Mouse (Mus musculus) induced T-regulatory cell, adult 2 months (primary cell): ENCODE results near the gene Emp1.

ENCODE experiments used
- DNase-seq: peaks from one replicate; pipeline ENCODE4 v3.0.0-alpha.2; 2012; ENCODE audit warnings: low read depth

Emp1 gene

DNA sequence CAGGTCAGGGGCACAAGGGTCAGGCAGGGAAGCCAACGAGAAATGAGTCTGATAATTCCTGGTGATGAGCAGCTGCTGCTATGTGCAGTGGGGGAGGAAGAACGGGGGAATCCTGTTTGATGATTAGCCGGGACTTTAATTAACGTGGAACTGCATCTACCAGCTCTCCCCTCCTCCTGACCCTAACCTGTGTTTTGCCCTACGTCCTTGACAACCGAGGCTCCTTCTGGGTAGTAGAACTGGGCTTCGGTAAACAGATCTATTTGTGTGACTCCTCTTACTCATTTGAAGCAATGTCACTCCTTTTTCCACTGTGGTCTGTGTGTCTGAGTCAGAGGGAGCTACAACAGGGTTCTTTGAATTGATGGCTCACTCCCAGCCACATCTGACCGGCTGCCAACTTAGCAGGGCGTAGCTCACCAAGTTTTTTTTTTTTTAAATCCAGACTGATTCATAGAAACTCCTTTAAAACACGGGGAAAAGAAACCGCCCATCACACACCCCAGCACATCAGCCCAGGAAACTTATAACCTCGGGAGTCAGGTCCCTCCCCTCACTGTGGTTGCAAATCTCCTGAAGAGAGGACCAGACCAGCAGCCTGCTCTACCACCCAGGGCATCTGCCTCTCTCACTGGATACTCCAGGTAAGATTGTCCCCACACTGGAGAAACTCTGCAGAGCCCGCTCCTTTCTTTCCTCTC, at the start of gene Emp1:
Emp1 (plus strand) TSS at position 87 of the 701 bp plus-strand sequence.
- peak; percentile 81 for DNase-seq

DNA sequence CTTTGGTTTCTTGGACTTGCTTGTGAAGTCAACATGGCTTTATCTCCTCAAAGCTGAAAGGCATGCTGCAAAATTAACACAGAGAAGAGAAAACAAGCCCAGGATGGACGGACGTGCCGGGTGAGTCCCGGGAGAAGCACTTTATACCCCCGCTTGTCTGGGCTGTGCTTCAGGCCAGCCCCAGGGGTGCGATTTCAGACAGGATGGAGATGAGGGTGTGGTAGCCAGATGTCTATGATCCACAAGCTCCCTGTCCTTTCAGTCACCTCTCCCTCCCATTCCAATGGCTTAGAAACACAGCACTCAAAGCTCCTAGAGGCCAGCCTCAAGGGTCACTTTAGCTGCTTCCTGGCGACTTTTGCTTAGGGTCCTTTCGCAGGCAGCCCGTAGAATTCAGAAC, 48.4 kb upstream of the Emp1 start:
- no peak for DNase-seq

DNA sequence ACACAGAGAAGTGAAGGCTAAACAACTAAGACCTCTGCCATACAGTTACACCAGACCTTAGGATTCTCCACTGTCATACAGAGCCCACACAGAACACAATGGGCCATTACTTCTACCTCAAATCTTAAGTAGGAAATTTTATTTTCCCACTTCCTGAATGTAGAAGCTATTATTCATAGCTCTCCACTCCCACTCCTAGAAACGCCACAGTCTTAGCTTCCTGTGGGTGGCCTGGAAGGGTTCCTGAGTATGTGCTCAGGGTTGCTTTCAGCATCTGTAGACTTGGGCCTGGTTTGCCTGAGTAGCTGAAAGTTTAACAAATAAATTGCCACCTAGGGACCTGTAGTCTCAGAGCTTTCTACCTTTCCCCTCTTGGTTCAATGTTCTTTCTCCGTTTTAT, 46.2 kb upstream of the Emp1 start:
- no peak for DNase-seq

DNA sequence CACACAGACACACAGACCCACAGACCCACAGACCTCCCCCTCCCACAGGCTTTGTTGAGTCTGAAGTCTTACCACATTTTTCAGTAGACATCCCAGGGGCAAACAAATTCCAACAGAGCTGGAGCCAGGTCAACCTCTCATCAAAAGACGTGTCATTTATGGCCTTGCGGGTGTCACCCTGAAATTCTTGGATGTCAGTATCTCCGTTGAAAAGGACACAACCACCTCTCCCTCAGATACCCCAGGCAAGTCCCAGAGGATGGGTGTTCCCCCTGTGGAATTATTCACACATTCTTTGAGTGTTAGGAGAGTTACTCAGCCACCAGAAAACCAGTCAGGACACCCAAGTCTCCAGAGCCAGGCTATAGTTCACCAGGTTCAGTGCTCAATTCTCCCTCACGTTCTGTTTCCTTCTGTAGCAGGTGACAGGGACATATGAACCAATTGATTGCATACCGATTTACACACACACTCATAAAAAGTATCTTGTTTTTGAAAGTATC, 42.9 kb upstream of the Emp1 start:
- DNase-seq: no peak

DNA sequence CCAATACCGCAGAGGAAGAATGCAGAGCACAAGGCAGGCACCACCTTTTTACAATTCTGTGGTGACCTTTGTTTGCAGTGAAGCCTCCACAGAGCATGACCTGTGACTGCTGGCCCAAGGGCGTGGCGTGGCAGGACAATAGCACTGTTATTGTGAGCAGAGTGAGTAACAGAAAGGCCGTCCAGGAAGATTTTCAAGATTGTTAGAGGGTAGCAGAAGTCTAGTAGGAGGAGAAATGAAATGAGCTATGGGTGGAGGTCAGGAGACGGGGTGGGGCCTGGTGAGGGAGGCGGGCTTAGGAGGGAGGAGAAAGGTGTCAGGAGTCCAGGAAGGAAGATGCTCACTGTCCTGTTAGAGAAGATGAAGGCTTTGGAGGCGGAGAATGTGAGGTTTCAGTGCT, 39.6 kb upstream of the Emp1 start:
- peak; percentile 12 for DNase-seq

DNA sequence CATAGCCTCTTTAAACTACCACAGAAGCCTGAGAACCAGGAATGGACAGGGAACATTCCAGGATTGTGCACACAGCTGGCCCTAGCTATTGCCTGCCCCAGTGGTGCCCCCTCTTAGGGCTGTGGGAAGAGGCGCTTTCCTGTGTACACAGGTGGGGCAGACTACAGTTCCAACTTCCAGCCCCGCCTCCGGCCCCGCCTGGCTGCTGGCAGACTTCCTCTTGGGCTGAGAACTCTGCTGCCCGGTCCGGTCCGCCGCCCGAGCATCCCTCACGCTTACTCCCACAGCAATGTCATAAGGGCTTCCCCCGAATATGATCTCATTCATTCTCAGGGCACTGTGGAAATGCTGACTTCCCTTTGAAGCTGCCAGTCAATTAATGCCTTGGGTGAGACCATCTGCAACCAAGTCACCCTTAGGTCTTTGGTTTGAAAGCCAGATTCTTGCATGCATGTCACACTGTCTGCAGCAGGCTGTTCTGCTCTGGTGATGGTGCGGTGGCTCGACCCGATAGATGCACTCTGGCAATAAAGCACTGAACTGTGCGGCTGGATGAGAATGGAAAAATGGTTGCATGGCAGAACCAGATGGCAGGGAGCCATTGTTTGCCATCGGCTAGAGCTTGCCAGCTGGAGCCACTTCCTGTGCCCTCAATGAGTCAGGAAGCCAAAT, 38.9 kb upstream of the Emp1 start:
- peak; percentile 44 for DNase-seq

DNA sequence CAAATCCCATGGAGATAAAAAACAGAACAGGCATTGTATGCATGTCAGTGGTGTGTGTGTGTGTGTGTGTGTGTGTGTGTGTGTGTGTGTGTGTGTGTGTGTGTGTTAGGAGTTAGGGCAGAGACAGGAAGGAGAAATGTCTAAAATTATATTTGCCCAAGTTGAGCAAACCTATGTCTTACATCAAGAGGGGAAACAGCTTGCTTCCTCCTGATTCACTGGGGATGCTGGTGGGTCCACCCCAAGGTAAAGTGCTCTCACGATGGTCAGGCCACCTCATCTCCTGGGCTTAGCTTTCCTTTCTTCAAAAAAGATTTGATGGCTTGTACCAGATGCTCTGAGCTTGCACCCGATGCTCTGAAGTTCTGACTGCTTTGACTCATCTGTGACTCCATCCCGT, 38.2 kb upstream of the Emp1 start:
- no peak for DNase-seq

DNA sequence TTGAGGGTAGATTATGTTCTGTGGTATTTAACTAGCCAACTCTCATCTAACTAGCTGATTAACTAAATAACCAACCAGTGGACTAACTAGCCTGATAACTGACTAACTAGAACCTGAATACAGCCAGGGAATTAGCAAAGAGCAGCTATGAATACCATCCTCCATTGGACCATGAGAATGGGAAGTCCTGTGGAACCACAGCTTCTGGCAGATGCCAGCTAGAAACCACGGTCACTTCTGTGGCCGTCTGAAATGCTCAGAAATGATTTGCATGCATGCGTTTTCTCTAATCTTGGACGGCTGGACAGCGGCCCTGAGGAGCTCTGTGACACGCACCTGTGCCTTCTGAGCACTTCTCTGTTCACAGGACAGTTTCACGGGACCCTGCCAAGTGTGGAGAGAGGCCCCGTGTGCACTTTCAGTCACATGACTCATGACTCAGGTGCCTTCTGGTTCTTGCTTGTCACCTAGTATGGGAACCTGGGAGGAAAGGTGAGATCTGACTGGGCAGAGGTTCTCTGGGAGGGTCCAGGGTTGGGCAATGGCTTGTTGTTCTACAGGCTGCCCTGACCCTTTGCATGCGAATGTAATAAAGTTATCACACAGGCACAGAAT, 37.6 kb upstream of the Emp1 start:
- DNase-seq: peak; percentile 7

DNA sequence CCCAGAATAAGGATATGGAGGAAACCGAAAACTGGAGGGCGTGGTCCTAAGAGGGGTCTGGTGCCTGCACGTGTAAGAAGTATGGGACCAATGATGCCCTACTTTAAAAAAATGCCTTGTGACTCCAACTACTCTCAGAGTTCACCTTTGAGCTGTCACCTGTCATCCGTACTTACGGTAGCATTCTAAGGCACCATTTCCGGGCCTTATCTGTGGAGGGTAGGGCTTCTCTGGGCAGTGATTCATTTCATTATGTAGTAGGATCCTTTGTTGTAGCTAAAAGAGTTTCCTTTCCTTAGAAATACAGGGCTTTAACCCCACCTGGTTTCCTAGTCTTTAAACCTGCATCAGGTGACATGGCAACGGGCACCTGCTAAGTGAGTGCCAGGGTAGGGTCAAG, 35.5 kb upstream of the Emp1 start:
- no peak for DNase-seq

DNA sequence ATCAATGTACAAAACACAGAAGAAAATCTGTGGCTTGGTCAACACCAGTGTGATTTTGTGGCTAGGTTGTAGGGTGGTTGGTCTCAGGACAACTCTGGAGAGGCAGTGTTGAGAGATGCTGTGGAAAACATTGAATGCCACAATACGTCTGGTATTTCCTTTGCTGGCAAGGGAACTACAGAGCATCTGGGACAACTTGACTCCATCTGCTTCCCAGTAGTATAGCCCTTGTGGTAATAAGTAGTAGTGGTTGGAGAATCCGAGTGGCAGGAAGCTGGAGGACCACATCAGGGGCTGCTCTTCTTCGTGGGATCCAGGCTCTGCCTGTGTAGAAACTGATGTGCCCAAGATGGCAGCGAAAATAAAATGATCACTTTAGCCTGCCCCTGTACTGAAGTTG, 30.4 kb upstream of the Emp1 start:
- no peak for DNase-seq

DNA sequence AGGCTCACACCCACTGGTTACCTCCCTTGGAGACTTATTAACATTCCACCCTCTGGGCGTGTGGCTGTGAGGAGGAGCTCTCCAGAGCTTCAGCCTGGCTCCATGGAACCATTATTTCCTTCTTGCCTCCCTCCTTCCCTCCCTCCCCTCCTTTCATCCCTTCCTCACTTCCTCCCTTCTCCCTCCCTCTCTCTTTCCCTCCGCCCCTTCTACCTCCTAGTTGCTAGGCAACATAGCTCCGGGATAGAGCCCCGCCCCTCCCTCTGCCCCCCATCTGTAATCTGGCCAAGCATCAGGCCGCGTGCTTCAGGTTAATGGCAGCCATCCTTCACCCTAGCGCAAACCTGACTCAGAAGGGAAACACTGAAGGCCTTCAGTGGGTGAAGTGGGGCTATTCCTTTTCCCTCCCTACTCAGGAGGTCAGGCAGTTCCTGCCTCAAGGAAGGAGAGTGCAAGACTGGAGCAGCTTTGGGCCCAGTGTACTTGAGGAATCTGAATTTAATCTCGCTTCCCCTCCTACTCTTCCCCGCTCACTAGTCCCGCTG, 29.5 kb upstream of the Emp1 start:
- DNase-seq: no peak

DNA sequence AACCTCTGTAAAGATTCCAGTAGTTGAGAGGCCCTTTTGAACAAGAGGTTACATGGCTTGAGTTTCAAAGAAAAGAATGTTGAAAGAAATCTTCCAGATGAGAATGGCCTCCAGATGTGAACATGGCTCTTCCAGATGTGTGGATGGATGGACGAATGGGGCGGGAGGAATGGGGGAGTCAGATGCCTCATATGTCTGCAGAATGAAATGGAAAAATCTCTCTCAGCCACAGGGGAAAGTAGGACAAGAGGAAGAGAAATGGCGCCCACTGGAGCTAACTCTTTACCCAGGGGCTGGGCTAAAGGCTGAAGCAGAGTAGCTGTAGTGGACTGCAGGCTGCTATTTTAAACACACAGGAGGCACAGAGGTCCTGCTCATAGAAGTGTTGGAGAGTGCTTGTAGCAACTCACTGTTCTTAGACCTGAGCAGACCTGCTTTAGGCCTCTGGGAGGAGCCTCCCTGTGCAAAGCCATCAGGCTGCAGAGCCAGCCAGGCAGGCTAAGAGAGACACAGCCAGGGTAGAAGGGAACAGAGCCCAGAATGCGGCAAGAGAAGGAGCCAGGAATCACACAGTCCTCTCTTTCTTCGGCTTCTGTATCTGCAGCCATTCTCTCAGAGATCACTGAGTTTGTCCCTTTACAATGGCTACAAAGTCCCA, 28.2 kb upstream of the Emp1 start:
- DNase-seq: no peak

DNA sequence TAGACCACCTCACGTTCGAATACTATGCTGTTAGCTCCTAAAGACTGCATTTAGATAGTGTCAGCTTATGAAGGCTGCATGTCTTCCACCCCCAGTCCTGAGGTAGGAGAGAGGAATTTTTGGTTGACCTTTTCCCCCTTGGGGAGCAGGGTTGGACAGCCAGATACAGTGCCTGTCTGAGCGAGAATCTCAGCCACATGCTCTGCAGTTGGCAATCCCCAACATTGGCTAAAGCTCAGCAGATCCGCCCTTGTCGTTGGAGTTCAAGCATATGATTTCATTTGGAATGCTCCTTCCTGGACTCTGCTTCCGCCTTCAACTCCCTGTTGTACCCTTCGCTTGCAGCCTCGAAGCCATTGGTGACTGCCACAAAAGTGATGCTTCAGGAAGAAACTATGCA, 26.0 kb upstream of the Emp1 start:
- no peak for DNase-seq

DNA sequence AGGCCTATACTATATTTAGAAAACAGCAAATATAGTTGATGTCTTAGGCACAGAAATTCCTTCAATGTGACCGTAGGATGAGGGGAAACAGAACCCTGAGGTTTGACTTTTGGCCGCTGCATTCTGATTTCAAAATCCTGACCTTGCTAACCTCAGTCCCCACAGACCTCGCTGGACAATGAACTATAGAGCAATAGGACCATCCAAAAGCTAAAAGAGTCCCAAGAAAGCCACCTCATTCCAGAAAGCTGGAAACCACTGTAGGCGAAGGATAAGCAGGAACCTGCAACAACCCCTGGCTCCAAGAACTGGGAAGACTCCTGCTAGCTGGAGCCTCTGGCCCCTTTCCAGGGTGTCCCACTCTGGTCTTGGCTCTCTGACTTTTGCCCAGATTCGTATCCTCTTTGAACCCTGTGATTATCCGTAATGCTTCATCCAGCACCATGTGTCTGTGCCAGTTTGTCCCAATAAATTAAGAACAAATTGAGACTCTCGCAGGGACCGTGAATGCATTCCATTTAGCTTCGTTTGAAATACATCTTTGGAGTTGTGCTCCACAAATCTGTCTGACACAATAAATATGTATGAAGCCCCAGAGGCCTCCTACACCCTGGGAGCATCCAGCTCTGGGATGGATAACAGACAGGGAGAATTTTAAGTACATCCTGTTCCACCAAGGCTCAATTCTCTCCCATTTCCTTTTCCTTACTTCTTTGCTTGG, 21.8 kb upstream of the Emp1 start:
- DNase-seq: no peak

DNA sequence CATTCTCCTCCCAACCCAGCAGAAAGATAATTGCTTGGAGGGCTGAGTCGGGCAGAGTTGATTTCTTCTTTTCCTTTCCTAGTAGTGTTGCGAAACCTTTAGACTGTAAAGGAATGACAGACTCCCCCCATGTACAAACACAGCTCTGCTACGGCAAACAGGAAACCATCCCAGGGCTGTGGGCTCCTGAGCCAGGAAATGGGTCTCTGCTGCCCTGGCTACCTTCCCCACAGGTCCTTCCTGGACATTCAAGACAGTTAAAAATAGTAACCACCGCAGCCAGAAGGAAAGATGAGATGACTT, 21.3 kb upstream of the Emp1 start:
- no peak for DNase-seq

DNA sequence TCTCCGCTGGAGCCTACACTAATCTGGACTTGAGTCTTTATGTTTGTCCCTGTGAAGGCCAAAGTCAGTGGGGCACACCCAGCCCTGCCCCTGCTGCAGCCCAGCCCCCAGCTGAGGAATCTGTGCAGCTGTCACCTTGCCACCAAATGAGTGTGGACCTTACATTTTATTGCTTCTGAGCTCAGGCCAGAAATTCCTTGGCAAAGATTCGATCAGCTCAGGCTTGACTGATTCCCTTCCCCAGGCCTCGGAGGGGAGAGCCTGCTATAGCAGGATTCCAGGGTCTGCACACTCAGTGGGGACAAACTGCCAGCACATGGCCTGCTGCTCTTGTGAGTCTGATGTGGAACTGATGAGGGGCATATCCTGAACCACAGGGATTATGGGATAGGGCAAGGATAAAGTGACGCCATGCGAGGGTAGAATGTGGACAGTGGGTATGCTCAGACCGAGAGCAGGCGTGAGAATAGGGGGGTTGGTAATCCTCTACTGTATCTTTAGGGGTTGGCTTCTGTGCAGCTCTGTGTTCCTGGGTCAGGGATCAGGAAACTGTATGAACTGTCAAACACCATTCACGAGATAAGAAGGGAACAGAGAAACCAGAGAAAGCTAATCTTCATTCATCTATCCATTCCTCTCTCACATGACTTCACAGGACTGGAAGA, 10.6 kb upstream of the Emp1 start:
- DNase-seq: no peak

DNA sequence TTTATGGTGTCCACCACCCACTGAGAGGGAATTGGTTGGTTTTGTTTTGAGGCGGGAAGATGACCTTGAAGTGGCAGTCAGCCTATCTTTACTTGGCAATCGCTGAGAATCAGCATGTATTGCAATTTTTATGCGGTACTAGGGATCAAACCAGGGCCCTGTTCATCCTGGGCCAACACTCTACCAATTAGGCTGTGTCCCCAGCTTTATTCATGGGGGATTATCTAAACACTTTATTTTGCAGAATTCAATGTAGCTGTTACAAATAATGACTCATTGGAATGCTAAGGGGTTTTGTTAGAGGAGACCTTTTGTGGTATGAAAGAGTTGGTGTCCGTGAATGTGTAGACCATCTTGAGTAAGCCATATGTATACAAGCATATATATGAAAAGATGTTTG, 9.8 kb upstream of the Emp1 start:
- DNase-seq: no peak

DNA sequence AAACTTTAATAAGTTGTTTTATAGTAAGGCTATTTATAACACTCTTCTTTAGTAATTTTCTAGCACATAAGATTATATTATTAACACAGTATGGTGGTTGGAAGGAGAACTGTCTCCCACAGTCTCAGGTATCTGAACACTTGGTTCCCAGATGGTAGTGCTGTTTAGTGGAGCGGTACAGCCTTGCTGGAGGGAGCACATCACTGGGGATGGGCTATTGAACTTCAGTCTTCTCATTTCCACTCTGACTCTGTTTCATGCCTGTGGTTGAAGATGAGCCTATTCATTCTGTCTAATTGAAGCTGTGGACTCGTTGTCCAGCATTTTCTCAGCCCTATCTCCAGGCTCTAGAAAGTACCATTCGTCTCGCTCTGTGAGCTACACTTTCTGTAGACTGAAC, 7.4 kb upstream of the Emp1 start:
- no peak for DNase-seq

DNA sequence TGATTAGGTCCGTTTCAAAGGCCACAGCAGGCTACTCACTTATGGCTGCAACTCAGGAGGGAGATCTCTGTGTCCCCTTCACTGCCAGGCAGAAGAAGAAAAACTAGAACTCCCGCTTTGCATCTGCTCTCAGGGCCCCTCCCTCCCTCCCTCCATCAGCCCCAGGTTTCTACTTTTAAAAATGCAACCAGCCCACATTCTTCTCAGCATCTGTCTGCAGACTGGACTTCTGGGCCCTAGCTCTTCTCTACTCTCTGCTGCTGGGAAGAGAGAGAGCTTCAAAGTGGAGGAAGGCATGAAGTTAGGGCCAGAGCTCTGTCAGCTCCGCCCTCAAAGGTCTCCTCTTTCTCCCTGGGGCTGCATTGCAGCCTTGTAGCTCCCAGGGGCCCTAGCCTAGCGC, 2.0 kb upstream of the Emp1 start:
- no peak for DNase-seq

DNA sequence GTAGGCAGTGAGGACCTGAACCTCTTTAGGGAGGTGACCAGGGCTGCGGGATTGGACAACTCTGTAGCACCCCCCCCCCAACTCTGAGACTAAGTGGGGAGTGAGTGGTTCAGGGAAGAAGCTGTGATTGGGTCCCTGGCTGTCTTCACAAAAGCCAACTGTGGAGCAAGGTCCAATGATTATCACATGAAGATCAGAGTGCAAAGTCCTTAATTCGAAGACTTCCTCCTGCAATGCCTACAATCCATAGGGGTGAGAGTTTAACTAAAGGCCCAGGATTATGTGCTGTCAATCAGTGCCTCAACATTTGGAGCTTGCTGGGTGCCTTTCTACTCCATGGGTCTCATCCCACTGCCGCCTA, 267 bp upstream of the Emp1 start:
- DNase-seq: no peak

DNA sequence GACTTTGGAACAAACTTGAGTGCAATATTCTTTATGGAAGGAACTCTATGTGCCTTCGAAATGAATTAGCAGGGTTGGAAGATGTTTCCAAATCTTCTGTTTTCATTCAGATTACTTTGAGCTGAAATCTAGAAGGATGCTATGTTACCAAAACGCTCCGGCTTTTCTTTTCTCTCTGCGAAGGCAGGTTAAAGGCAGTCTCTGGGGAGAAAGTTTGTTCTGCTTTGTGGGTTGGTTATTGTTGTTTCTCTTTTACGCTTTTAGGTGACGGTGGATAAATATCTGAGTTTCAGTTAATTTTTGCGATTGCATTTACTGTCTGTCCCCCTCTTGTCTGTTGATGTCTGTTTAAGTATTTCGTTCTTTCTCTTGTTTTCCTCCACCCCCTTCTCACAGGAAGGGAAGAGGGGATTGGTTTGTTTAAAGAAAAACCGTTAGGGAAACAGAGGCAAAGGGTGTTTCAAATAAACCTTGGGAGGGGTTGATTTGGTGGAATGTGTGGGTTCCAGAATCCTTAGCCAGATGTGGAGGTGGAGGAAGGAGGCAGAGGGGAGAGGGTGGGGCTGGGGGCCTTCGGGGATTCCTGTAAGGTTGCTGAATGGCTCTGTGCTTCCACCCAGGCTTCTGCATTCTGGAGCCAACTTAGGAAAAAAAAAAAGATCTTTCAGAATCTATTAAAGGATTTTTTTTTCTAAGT, 1.1 kb downstream of the Emp1 start:
- DNase-seq: peak; percentile 57
